Mouse (Mus musculus): ENCODE measurements around the gene Camta1.

The Camta1 gene

GRCm38 (mm10) chr4:151738875-151739274 lies 122.8 kb downstream of the Camta1 start:
- no peak for DNase-seq (ENCODE audit: low read depth, low spot score)

- DNase-seq (ENCODE audit: low read depth, low spot score), result no peak
Observed at GRCm38 (mm10) chr4:151738280-151738679, 123.4 kb downstream of the Camta1 start.

GRCm38 (mm10) chr4:151732668-151733067 lies 129.0 kb downstream of the Camta1 start:
- no peak for DNase-seq (ENCODE audit: low read depth, low spot score)

GRCm38 (mm10) chr4:151730037-151730759 lies 131.5 kb downstream of the Camta1 start:
- DNase-seq (ENCODE audit: low read depth, low spot score), result no peak

- DNase-seq (ENCODE audit: low read depth, low spot score), result no peak
Observed at GRCm38 (mm10) chr4:151729116-151729515, 132.6 kb downstream of the Camta1 start.

GRCm38 (mm10) chr4:151728391-151729065 lies 133.1 kb downstream of the Camta1 start:
- no peak for DNase-seq (ENCODE audit: low read depth, low spot score)

GRCm38 (mm10) chr4:151726396-151726795 lies 135.3 kb downstream of the Camta1 start:
- DNase-seq (ENCODE audit: low read depth, low spot score), result no peak

GRCm38 (mm10) chr4:151724897-151725296 lies 136.8 kb downstream of the Camta1 start:
- no peak for DNase-seq (ENCODE audit: low read depth, low spot score)

- no peak for DNase-seq (ENCODE audit: low read depth, low spot score)
Observed at GRCm38 (mm10) chr4:151720722-151721467, 140.8 kb downstream of the Camta1 start.

- no peak for DNase-seq (ENCODE audit: low read depth, low spot score)
Observed at GRCm38 (mm10) chr4:151718866-151719475, 142.7 kb downstream of the Camta1 start.

GRCm38 (mm10) chr4:151717864-151718263 lies 143.8 kb downstream of the Camta1 start:
- no peak for DNase-seq (ENCODE audit: low read depth, low spot score)

- DNase-seq (ENCODE audit: low read depth, low spot score), result no peak
Observed at GRCm38 (mm10) chr4:151713714-151714113, 148.0 kb downstream of the Camta1 start.

GRCm38 (mm10) chr4:151711406-151711805 lies 150.3 kb downstream of the Camta1 start:
- no peak for DNase-seq (ENCODE audit: low read depth, low spot score)

- no peak for DNase-seq (ENCODE audit: low read depth, low spot score)
Observed at GRCm38 (mm10) chr4:151710522-151710921, 151.2 kb downstream of the Camta1 start.

- DNase-seq (ENCODE audit: low read depth, low spot score), result no peak
Observed at GRCm38 (mm10) chr4:151709269-151709668, 152.4 kb downstream of the Camta1 start.

GRCm38 (mm10) chr4:151703069-151703735 lies 158.5 kb downstream of the Camta1 start:
- no peak for DNase-seq (ENCODE audit: low read depth, low spot score)

GRCm38 (mm10) chr4:151702463-151702862 lies 159.2 kb downstream of the Camta1 start:
- no peak for DNase-seq (ENCODE audit: low read depth, low spot score)

- no peak for DNase-seq (ENCODE audit: low read depth, low spot score)
Observed at GRCm38 (mm10) chr4:151695984-151696383, 165.7 kb downstream of the Camta1 start.

- DNase-seq (ENCODE audit: low read depth, low spot score), result no peak
Observed at GRCm38 (mm10) chr4:151694531-151694930, 167.1 kb downstream of the Camta1 start.

GRCm38 (mm10) chr4:151694047-151694446 lies 167.6 kb downstream of the Camta1 start:
- DNase-seq (ENCODE audit: low read depth, low spot score), result peak; percentile 2

- no peak for DNase-seq (ENCODE audit: low read depth, low spot score)
Observed at GRCm38 (mm10) chr4:151690041-151690440, 171.6 kb downstream of the Camta1 start.

All from 3T3-L1 (cell line).